Mouse (Mus musculus) forelimb bud, embryonic 11.5 days (tissue): ENCODE results near the gene Cap2.

Source experiments
- DNase-seq: peaks from one replicate; pipeline ENCODE4 v3.0.0-alpha.2; 2012; ENCODE audit warnings: low read depth, low spot score

The Cap2 gene

DNA sequence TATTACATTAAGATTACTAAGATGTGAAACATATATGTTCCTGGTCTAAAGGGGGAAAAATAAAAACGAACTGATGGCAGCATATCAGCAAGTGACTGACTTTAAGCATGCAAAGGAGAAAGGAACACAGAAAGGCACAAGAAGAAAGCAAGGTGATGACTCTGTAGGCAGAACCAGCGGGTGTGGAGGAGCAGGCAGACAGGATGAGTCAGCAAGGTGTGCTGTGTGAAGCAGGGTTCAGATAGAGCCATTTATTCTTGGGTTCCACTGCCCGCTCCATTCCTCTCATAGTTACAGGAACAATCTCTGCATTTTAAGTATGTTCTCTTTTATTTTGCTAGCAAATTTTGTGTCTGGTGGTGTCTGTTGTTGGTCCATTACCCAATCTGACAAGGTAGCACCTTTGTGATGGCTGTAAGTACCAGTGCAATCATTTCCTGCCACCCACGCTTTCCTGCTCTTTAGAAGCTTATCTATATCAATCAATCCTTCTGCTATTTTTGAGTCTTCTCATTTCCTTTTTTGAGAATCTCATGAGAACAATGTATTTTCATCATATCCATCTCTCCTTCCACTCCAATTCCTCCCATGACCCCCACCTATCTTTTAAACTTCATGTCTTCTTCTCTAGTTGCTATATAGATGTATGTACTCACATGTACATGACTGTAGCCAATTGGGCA is 189.1 kb downstream of the Cap2 start:
- DNase-seq = no peak

GRCm38 (mm10) chr13:46695296-46695908 is 193.8 kb downstream of the Cap2 start:
- DNase-seq = no peak

- no peak for DNase-seq
Measured at GRCm38 (mm10) chr13:46695932-46696331, 194.3 kb downstream of the Cap2 start.

DNA sequence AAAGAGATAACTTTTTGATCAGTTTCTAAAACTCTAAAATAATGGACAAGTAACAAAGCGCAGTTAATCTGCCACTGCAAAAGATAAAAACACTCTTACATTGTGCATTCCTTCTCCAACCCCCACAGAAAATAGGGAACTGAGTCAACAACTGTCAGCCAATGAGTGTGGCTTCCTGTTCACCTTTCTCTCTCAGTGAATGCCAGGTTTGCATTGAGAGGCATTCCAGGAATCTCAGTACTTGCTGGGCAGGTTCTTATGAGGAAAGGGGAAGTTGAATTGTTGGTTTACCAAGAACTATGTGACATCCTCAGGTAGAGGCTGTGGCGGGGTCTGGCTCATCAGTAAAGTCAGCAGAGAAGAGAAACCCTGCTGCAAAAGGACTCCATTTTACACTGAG is 195.1 kb downstream of the Cap2 start:
- no peak for DNase-seq

DNA sequence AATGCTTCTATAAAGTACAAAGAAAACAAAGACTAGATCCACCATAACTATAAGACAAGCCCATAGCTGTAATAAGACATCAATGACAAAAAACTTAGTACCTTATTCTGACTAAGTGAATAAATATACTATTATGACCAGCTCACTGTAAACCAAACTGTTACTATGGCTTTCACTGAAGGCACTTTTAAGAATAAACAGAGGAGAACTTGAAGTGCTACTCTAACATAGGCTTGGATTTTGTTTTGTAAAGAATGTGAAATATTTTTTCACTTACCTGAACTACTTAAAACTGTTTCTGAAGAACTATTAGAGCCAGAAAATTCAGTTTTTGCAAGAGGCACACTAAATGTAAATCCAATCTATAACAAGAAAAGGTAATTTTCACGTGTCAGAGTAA is 197.7 kb downstream of the Cap2 start:
- DNase-seq = no peak
